Comparison of ENCODE assay signal across 1 mouse cellular context in the genomic region with DNA sequence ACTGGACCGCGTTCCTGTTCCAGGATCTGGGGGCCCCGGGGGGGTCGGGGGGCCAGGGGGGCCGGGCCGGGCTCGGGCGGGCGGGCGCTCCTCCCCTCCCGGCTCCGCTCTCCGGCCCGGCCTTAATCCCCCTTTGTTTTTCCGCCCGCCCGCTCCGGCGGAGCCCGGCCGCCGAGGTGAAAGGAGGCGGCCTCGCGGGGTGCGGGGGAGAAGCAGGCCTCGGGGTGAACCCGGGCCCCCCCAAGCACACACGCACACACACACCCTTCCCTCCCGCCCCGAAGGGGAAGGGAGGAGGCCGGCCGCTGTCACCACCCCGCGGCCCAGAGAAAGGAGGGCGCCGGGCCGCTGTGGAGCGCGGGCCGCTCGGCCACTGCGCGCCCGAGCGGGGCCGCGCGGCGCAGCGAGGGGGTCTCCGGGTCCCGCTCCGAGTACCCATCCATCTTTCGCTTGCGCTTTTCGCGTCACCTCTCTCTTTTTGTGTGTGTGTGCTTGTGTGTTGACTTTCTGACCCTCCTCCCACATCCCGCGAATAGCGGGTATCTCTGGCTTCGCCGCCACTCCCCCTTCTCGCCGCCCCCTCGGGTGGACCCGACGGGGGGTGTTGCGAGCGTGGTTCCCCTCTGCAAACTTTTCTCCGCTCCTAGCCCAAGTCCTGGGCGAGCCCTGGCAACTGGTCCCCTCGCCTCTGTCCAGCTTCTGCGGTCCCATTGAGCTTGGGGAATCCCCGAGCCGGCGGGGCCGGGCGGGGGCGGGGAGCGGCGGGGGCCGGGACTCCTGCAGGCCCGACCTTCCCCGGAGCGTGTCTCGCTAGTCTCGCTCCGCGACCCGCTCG.
A peak's percentile ranks its signal among the peaks of the same experiment; 100 is the strongest.
TF ChIP-seq lines count a peak whose summit lies in the region.

No protein-coding gene starts in this region.

TF ChIP-seq in CH12.LX, 34 proteins besides CTCF, POLR2A, EP300 and RAD21 (continued from another document):
- TF ChIP-seq MAZ (IDR thresholded peaks at IDR 0.05; ENCODE audit: low read depth, low read length), result 0 out of 2 replicates have a peak, but pooled peaks have one; percentile 12
- TF ChIP-seq MXI1 (IDR thresholded peaks at IDR 0.05; ENCODE audit: low read depth, low read length), result peak; percentile 68
- no peak for TF ChIP-seq USF1 (IDR thresholded peaks at IDR 0.05; ENCODE audit: low read depth, low read length)
- no peak for TF ChIP-seq MYC (IDR thresholded peaks at IDR 0.05; ENCODE audit: low read depth, low read length)
- 0 out of 2 replicates have a peak, but pooled peaks have one; percentile 16 for TF ChIP-seq IRF4 (IDR thresholded peaks at IDR 0.05; ENCODE audit: low read depth, low read length)
- no peak for TF ChIP-seq E2F4 (IDR thresholded peaks at IDR 0.05; ENCODE audit: insufficient replicate concordance, low read depth, low read length)
- no peak for TF ChIP-seq NRF1 (IDR thresholded peaks at IDR 0.05; ENCODE audit: low read depth, low read length)
